Mouse (Mus musculus): ENCODE measurements around the gene Ntn5. TPM values are rescaled to one million over a fixed set of nuclear protein-coding genes. Genes with fewer than 3 reads are reported as not detected.

The Ntn5 gene
- polyA plus RNA-seq, 1 experiment from 2014 or later, result 0.95 TPM

- Histone ChIP-seq H3K9ac (ENCODE audit: low read length) (peak overlapping the region; percentile 93), H3K4me3 (ENCODE audit: low read length) (peak overlapping the region; percentile 73), H3K36me3 (ENCODE audit: control insufficient read depth, insufficient read depth, low read length) (peaks cover 23% of the 10 kb centered on the region), H3K4me2 (ENCODE audit: low read depth, low read length) (peak overlapping the region; percentile 86), H3K27me3 (ENCODE audit: control insufficient read depth, insufficient read depth, low read depth, low read length) (no peaks in the 10 kb centered on the region), H3K4me1 (replicated peaks; ENCODE audit: control insufficient read depth, insufficient read depth, low read length) (peaks cover 32% of the 10 kb centered on the region), H3K27ac (ENCODE audit: low read length) (peak overlapping the region; percentile 81), H3K9me3 (ENCODE audit: control insufficient read depth, low read length) (no peaks in the 10 kb centered on the region)
- WGBS, result under 1% methylated on average over 20 of the region's 20 CpGs
- ATAC-seq (ENCODE audit: low read depth), result no peak; the same call in 1 of the 2 replicates
Observed at GRCm38 (mm10) chr7:45718331-45718730, 34.5 kb downstream of the Ntn5 start.

DNA sequence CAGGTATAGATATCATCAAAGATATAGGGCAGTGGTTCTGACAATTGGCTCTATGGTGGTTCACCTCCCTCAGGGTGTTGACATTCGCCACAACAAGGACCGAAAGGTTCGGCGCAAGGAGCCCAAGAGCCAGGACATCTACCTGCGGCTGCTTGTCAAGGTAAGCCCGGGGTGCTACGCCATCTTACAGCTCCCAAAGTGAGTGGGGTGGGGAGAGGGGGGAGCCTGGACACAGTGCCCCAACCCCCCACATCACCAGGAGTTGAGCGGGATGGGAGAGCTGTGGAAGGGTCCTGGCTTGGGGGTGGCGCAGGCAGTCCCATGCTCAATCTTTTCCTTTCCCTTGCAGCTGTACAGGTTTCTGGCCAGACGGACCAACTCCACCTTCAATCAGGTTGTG lies 35.4 kb downstream of the Ntn5 start:
- peak overlapping the region; percentile 86 for H3K4me2 ChIP-seq (ENCODE audit: low read depth, low read length)
- H3K36me3 ChIP-seq (ENCODE audit: control insufficient read depth, insufficient read depth, low read length), result peaks cover 24% of the 10 kb centered on the region
- 67% methylated on average over 10 of the region's 10 CpGs for WGBS
- H3K27ac ChIP-seq (ENCODE audit: low read length), result no peak overlapping the region
- H3K4me3 ChIP-seq (ENCODE audit: low read length), result peak overlapping the region; percentile 73
- no peak for ATAC-seq (ENCODE audit: low read depth)
- peaks cover 29% of the 10 kb centered on the region for H3K4me1 ChIP-seq (replicated peaks; ENCODE audit: control insufficient read depth, insufficient read depth, low read length)
- peak overlapping the region; percentile 93 for H3K9ac ChIP-seq (ENCODE audit: low read length)
- no peaks in the 10 kb centered on the region for H3K27me3 ChIP-seq (ENCODE audit: control insufficient read depth, insufficient read depth, low read depth, low read length)
- no peaks in the 10 kb centered on the region for H3K9me3 ChIP-seq (ENCODE audit: control insufficient read depth, low read length)

DNA sequence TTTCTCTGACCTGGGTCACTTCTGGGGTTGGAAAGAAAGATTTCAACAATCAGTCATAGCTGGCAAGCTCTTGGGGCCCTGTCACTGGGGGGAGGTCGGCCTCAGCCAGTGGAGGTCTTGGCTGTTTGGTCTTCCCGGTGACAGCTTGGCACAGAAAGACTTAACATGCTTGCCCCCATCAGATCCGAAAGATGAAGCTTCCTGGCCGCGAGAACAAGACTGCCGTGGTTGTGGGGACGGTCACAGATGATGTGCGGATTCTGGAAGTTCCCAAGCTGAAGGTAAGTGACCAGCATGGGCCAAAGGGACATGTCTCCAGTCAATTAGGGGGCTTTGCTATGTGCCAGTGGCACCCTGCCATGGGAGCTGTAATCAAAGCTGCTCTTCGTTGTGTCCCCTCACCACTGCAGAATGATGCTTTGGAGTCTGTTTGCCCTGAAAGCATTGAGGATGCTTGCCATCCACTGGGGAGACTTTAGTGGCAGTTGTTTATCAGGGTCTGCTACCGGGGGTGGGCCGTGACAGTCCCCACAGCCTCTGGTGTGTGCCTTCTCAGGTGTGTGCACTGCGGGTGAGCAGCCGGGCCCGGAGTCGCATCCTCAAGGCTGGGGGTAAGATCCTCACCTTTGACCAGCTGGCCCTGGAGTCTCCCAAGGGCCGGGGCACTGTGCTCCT lies 36.1 kb downstream of the Ntn5 start:
- Histone ChIP-seq H3K9me3 (ENCODE audit: control insufficient read depth, low read length) (no peaks in the 10 kb centered on the region), H3K4me2 (ENCODE audit: low read depth, low read length) (peak overlapping the region; percentile 86; the same call in 1 of the 2 replicates), H3K4me1 (replicated peaks; ENCODE audit: control insufficient read depth, insufficient read depth, low read length) (peaks cover 24% of the 10 kb centered on the region), H3K4me3 (ENCODE audit: low read length) (peak overlapping the region; percentile 73; the same call in 1 of the 2 replicates), H3K27ac (ENCODE audit: low read length) (no peak overlapping the region), H3K9ac (ENCODE audit: low read length) (peak overlapping the region; percentile 93; the same call in 1 of the 2 replicates), H3K27me3 (ENCODE audit: control insufficient read depth, insufficient read depth, low read depth, low read length) (no peaks in the 10 kb centered on the region), H3K36me3 (ENCODE audit: control insufficient read depth, insufficient read depth, low read length) (peaks cover 28% of the 10 kb centered on the region)
- ATAC-seq (ENCODE audit: low read depth), result no peak
- WGBS, result 79% methylated on average over 15 of the region's 16 CpGs

GRCm38 (mm10) chr7:45720413-45721233 lies 36.8 kb downstream of the Ntn5 start, which contains the start of gene Fam83e:
Gene Fam83e (plus strand): TSS chr7:45721212.
- no peak within 1 kb of the TSS for H3K4me3 ChIP-seq (ENCODE audit: low read length)
- no peak for ATAC-seq (ENCODE audit: low read depth)
- no peaks in the 10 kb centered on the region for H3K27me3 ChIP-seq (ENCODE audit: control insufficient read depth, insufficient read depth, low read depth, low read length)
- WGBS, result 68% methylated on average over 14 of the region's 14 CpGs
- H3K27ac ChIP-seq (ENCODE audit: low read length), result peak within 1 kb of the TSS; percentile 2; the same call in 1 of the 2 replicates
- H3K4me1 ChIP-seq (replicated peaks; ENCODE audit: control insufficient read depth, insufficient read depth, low read length), result peaks cover 22% of the 10 kb centered on the region
- H3K36me3 ChIP-seq (ENCODE audit: control insufficient read depth, insufficient read depth, low read length), result peaks cover 35% of the 10 kb centered on the region
- no peak within 1 kb of the TSS for H3K4me2 ChIP-seq (ENCODE audit: low read depth, low read length)
- no peaks in the 10 kb centered on the region for H3K9me3 ChIP-seq (ENCODE audit: control insufficient read depth, low read length)
- no peak within 1 kb of the TSS for H3K9ac ChIP-seq (ENCODE audit: low read length)

- Histone ChIP-seq H3K4me2 (ENCODE audit: low read depth, low read length) (no peak overlapping the region), H3K27ac (ENCODE audit: low read length) (peak overlapping the region; percentile 2; the same call in 1 of the 2 replicates), H3K9me3 (ENCODE audit: control insufficient read depth, low read length) (no peaks in the 10 kb centered on the region), H3K9ac (ENCODE audit: low read length) (no peak overlapping the region), H3K36me3 (ENCODE audit: control insufficient read depth, insufficient read depth, low read length) (peaks cover 37% of the 10 kb centered on the region), H3K4me1 (replicated peaks; ENCODE audit: control insufficient read depth, insufficient read depth, low read length) (peaks cover 16% of the 10 kb centered on the region), H3K27me3 (ENCODE audit: control insufficient read depth, insufficient read depth, low read depth, low read length) (no peaks in the 10 kb centered on the region), H3K4me3 (ENCODE audit: low read length) (no peak overlapping the region)
- WGBS, result 73% methylated on average over 7 of the region's 7 CpGs
- no peak for ATAC-seq (ENCODE audit: low read depth)
Observed at GRCm38 (mm10) chr7:45721234-45721571, 37.4 kb downstream of the Ntn5 start.

GRCm38 (mm10) chr7:45721642-45722347 lies 38.0 kb downstream of the Ntn5 start:
- WGBS, result 60% methylated on average over 13 of the region's 13 CpGs
- no peak overlapping the region for H3K27ac ChIP-seq (ENCODE audit: low read length)
- no peak overlapping the region for H3K4me2 ChIP-seq (ENCODE audit: low read depth, low read length)
- H3K9ac ChIP-seq (ENCODE audit: low read length), result 0 out of 2 replicates have a peak overlapping the region, but pooled peaks have one; percentile 14
- peaks cover 40% of the 10 kb centered on the region for H3K36me3 ChIP-seq (ENCODE audit: control insufficient read depth, insufficient read depth, low read length)
- H3K4me1 ChIP-seq (replicated peaks; ENCODE audit: control insufficient read depth, insufficient read depth, low read length), result peaks cover 12% of the 10 kb centered on the region
- no peak overlapping the region for H3K4me3 ChIP-seq (ENCODE audit: low read length)
- no peak for ATAC-seq (ENCODE audit: low read depth)
- H3K27me3 ChIP-seq (ENCODE audit: control insufficient read depth, insufficient read depth, low read depth, low read length), result no peaks in the 10 kb centered on the region
- no peaks in the 10 kb centered on the region for H3K9me3 ChIP-seq (ENCODE audit: control insufficient read depth, low read length)

GRCm38 (mm10) chr7:45722348-45722713 lies 38.5 kb downstream of the Ntn5 start:
- Histone ChIP-seq H3K4me2 (ENCODE audit: low read depth, low read length) (no peak overlapping the region), H3K4me3 (ENCODE audit: low read length) (no peak overlapping the region), H3K36me3 (ENCODE audit: control insufficient read depth, insufficient read depth, low read length) (peaks cover 40% of the 10 kb centered on the region), H3K9me3 (ENCODE audit: control insufficient read depth, low read length) (no peaks in the 10 kb centered on the region), H3K27ac (ENCODE audit: low read length) (no peak overlapping the region), H3K4me1 (replicated peaks; ENCODE audit: control insufficient read depth, insufficient read depth, low read length) (peaks cover 8% of the 10 kb centered on the region), H3K9ac (ENCODE audit: low read length) (0 out of 2 replicates have a peak overlapping the region, but pooled peaks have one; percentile 14), H3K27me3 (ENCODE audit: control insufficient read depth, insufficient read depth, low read depth, low read length) (no peaks in the 10 kb centered on the region)
- 76% methylated on average over 13 of the region's 13 CpGs for WGBS
- no peak for ATAC-seq (ENCODE audit: low read depth)

GRCm38 (mm10) chr7:45723301-45723700 lies 39.5 kb downstream of the Ntn5 start:
- 82% methylated on average over 4 of the region's 4 CpGs for WGBS
- Histone ChIP-seq H3K4me3 (ENCODE audit: low read length) (no peak overlapping the region), H3K4me2 (ENCODE audit: low read depth, low read length) (no peak overlapping the region), H3K27me3 (ENCODE audit: control insufficient read depth, insufficient read depth, low read depth, low read length) (no peaks in the 10 kb centered on the region), H3K9ac (ENCODE audit: low read length) (no peak overlapping the region), H3K36me3 (ENCODE audit: control insufficient read depth, insufficient read depth, low read length) (peaks cover 40% of the 10 kb centered on the region), H3K9me3 (ENCODE audit: control insufficient read depth, low read length) (no peaks in the 10 kb centered on the region), H3K27ac (ENCODE audit: low read length) (no peak overlapping the region), H3K4me1 (replicated peaks; ENCODE audit: control insufficient read depth, insufficient read depth, low read length) (peaks cover 8% of the 10 kb centered on the region)
- no peak for ATAC-seq (ENCODE audit: low read depth)

DNA sequence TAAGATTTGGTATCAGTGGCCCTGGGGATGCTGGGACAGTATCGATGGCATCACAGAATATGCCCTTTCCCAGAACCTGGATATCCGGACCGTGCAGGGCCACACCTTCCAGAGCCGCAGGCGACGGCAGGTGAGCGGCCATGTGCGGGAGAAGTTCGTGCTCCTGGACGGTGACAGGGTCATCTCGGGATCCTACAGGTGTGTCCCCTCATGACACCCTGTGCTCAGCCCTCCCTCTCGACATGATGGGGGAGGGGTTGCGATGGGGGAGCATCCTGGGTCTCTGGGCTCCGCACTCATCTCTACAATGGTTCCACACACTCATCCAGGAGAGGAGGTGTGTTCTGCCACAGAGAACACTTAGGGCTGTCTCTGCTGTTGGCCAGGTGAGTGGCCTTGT lies 40.0 kb downstream of the Ntn5 start:
- no peaks in the 10 kb centered on the region for H3K9me3 ChIP-seq (ENCODE audit: control insufficient read depth, low read length)
- no peak for ATAC-seq (ENCODE audit: low read depth)
- no peaks in the 10 kb centered on the region for H3K27me3 ChIP-seq (ENCODE audit: control insufficient read depth, insufficient read depth, low read depth, low read length)
- WGBS, result 88% methylated on average over 14 of the region's 14 CpGs
- no peak overlapping the region for H3K9ac ChIP-seq (ENCODE audit: low read length)
- H3K27ac ChIP-seq (ENCODE audit: low read length), result no peak overlapping the region
- peaks cover 41% of the 10 kb centered on the region for H3K36me3 ChIP-seq (ENCODE audit: control insufficient read depth, insufficient read depth, low read length)
- peaks cover 8% of the 10 kb centered on the region for H3K4me1 ChIP-seq (replicated peaks; ENCODE audit: control insufficient read depth, insufficient read depth, low read length)
- H3K4me3 ChIP-seq (ENCODE audit: low read length), result no peak overlapping the region
- H3K4me2 ChIP-seq (ENCODE audit: low read depth, low read length), result no peak overlapping the region

Measured in lung, embryonic 16.5 days (tissue).